Mouse (Mus musculus) hindbrain, embryonic 14.5 days (tissue): Measurements from ENCODE around the gene Slc37a3. TPM values are rescaled to one million over a fixed set of nuclear protein-coding genes. Genes with fewer than 3 reads are reported as not detected.
"Not testable (repeated sequence)": the region's sequence is repeated elsewhere in the genome, so short reads cannot be mapped to it uniquely, and the experiment has no call there.

Experiments
- ATAC-seq: fragments of 200-750 bp; cut with Nextera tagmentation; 2 replicates; pipeline ENCODE4 v1.8.0; 2017; ENCODE audit warnings: moderate number of reproducible peaks, mild to moderate bottlenecking, moderate TSS enrichment, moderate library complexity; ENCODE audit not compliant: low FRiP score
- DNase-seq: peaks from one replicate; pipeline ENCODE4 v3.0.0-alpha.2; 2015; ENCODE audit warnings: low spot score
- H3K27ac ChIP-seq: fragments of 300-500 bp; sonication (generic); 2 replicates; pipeline ENCODE4 v1.5.1; 2014; ENCODE audit warnings: mild to moderate bottlenecking, moderate library complexity
- H3K27me3 ChIP-seq: fragments of 300-500 bp; sonication (generic); 2 replicates; pipeline ENCODE4 v1.6.1; 2014; ENCODE audit warnings: mild to moderate bottlenecking, low read length, mixed read lengths; ENCODE audit not compliant: control insufficient read depth, insufficient read depth
- H3K36me3 ChIP-seq: fragments of 300-500 bp; sonication (generic); replicated peaks from 2 replicates; pipeline ENCODE4 v1.6.1; 2014; ENCODE audit not compliant: control insufficient read depth, insufficient read depth
- H3K4me1 ChIP-seq: fragments of 300-500 bp; sonication (generic); replicated peaks from 2 replicates; pipeline ENCODE4 v1.6.1; 2014; ENCODE audit warnings: antibody characterized with exemption, low read length, mixed read lengths; ENCODE audit not compliant: control insufficient read depth, insufficient read depth
- H3K4me2 ChIP-seq: fragments of 300-500 bp; sonication (generic); replicated peaks from 2 replicates; pipeline ENCODE4 v1.6.1; 2014; ENCODE audit warnings: mild to moderate bottlenecking, moderate library complexity
- H3K4me3 ChIP-seq: fragments of 300-500 bp; sonication (generic); replicated peaks from 2 replicates; pipeline ENCODE4 v1.5.1; 2014; ENCODE audit warnings: mild to moderate bottlenecking, low read length
- H3K9ac ChIP-seq: fragments of 300-500 bp; sonication (generic); 2 replicates; pipeline ENCODE4 v1.6.1; 2014
- H3K9me3 ChIP-seq: fragments of 300-500 bp; sonication (generic); 2 replicates; pipeline ENCODE4 v1.6.1; 2016; ENCODE audit warnings: low read length; ENCODE audit not compliant: control insufficient read depth
- WGBS: fragments of 180-500 bp; shearing (Covaris S2); extraction: QIAGEN DNeasy Blood & Tissue Kit; methylation state at CpG from one replicate; pipeline ENCODE4 v1.1.7; 2014; 5-methylcytosine and 5-hydroxymethylcytosine counted together
- polyA plus RNA-seq: library from polyadenylated mRNA; unstranded; fragments of >200 nt; fragmentation: Nextera tagmentation; extraction: Ambion mirVana; gene quantifications from 2 replicates; pipeline ENCODE4 v1.2.1, GENCODE M21; 2014

Slc37a3 gene
- polyA plus RNA-seq, 1 experiment from 2014 or later, result 62.4 TPM

DNA sequence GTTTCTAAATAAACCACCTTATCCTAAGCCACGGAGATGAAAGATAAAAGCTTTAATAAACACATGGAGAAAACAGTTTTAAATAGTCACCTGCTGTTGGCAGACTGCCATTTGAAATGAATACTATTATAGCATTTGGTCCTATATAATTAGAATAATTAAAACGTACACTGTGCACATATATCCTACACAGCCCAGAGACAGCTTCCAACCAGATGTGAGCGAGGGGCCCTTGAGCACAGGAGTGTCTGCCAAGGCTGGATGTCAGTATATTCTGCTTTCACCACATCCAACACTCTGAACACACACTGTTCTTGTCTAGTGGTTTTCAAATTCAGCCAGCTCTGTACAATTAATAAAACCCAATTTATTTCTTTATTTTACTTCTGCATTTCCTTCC, 7.8 kb downstream of the Slc37a3 start:
- no peaks in the 10 kb centered on the region for H3K9me3 ChIP-seq
- 0 out of 2 replicates have a peak, but pooled peaks cover 4% of the 10 kb centered on the region for H3K4me1 ChIP-seq
- DNase-seq, result no peak
- no peaks in the 10 kb centered on the region for H3K27me3 ChIP-seq
- no peak overlapping the region for H3K4me2 ChIP-seq
- no peak overlapping the region for H3K27ac ChIP-seq
- WGBS, result 81% methylated on average over 3 of the region's 3 CpGs
- H3K36me3 ChIP-seq, result peaks cover 19% of the 10 kb centered on the region
- no peak overlapping the region for H3K9ac ChIP-seq
- ATAC-seq, result no peak
- H3K4me3 ChIP-seq, result no peak overlapping the region

DNA sequence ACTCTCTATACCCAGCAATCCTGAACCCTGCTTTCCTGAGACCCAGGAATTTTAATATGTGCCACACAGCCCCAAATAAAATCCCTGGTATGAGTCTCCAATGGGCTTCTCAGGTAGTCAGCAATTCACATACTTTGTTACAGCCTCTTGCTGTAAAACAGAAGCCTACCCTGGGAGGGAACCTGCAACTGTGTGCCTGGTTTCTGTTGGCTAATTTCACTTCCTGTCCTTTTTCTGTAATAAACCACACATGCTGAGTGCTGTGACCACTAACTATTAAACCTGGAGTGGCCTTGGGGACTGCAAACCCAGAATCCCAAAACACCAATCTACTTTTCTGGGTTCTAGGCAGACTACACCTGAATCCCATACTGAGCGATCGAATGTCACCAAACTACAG, 14.8 kb downstream of the Slc37a3 start:
- WGBS, result 94% methylated on average over 2 of the region's 2 CpGs
- no peaks in the 10 kb centered on the region for H3K9me3 ChIP-seq
- H3K27ac ChIP-seq, result no peak overlapping the region
- no peak overlapping the region for H3K4me3 ChIP-seq
- no peak for ATAC-seq
- H3K4me2 ChIP-seq, result no peak overlapping the region
- no peaks in the 10 kb centered on the region for H3K27me3 ChIP-seq
- no peaks in the 10 kb centered on the region for H3K4me1 ChIP-seq
- no peak overlapping the region for H3K9ac ChIP-seq
- DNase-seq, result no peak
- H3K36me3 ChIP-seq, result peaks cover 70% of the 10 kb centered on the region

DNA sequence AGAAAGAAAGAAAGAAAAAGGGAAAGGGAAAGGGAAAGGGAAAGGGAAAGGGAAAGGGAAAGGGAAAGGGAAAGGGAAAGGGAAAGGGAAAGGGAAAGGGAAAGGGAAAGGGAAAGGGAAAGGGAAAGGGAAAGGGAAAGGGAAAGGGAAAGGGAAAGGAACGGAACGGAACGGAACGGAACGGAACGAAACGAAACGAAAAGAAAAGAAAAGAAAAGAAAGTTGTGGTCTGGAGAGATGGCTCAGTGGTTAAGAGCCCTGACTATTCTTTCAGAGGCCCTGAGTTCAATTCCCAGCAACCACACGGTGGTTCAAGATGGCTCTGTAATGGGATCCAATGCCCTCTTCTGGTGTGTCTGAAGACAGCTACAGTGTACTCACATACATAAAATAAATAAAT, 18.3 kb downstream of the Slc37a3 start:
- DNase-seq, result not testable (repeated sequence)

DNA sequence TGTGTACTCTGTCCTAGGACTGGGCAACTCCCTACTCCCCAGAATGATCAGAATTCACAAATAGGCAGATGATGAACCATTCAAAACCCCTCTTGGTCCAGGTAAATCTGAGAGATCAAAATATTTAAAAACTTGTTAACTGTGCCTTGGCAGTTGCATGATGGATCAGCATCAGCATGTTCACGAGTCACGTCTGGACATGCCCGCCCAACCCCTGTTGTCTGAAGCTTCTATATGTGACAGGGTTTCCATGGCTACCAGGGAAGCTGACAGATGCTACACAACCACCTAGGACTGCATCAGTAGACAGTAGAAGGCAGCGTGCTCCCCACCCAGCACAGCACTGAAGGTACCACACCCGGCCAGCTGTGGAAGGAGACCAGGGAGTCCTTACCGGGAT, 28.5 kb downstream of the Slc37a3 start:
- peaks cover 71% of the 10 kb centered on the region for H3K36me3 ChIP-seq
- WGBS, result 44% methylated on average over 6 of the region's 6 CpGs
- no peak overlapping the region for H3K4me3 ChIP-seq
- DNase-seq (no peak), ATAC-seq (no peak)
- H3K4me1 ChIP-seq, result peaks cover 16% of the 10 kb centered on the region
- H3K27ac ChIP-seq, result peak overlapping the region; percentile 56; the same call in 1 of the 2 replicates
- H3K4me2 ChIP-seq, result no peak overlapping the region
- no peaks in the 10 kb centered on the region for H3K27me3 ChIP-seq
- H3K9me3 ChIP-seq, result no peaks in the 10 kb centered on the region
- H3K9ac ChIP-seq, result no peak overlapping the region

More for the DNA sequence above, 18.3 kb downstream of the Slc37a3 start:
- not testable (repeated sequence) for H3K4me1 ChIP-seq, H3K4me2 ChIP-seq, ATAC-seq, H3K9ac ChIP-seq, H3K9me3 ChIP-seq, H3K27me3 ChIP-seq, H3K4me3 ChIP-seq, H3K27ac ChIP-seq
- H3K36me3 ChIP-seq, result peaks cover 81% of the 10 kb centered on the region
- 98% methylated on average over 9 of the region's 9 CpGs for whole genome bisulfite sequencing

DNA sequence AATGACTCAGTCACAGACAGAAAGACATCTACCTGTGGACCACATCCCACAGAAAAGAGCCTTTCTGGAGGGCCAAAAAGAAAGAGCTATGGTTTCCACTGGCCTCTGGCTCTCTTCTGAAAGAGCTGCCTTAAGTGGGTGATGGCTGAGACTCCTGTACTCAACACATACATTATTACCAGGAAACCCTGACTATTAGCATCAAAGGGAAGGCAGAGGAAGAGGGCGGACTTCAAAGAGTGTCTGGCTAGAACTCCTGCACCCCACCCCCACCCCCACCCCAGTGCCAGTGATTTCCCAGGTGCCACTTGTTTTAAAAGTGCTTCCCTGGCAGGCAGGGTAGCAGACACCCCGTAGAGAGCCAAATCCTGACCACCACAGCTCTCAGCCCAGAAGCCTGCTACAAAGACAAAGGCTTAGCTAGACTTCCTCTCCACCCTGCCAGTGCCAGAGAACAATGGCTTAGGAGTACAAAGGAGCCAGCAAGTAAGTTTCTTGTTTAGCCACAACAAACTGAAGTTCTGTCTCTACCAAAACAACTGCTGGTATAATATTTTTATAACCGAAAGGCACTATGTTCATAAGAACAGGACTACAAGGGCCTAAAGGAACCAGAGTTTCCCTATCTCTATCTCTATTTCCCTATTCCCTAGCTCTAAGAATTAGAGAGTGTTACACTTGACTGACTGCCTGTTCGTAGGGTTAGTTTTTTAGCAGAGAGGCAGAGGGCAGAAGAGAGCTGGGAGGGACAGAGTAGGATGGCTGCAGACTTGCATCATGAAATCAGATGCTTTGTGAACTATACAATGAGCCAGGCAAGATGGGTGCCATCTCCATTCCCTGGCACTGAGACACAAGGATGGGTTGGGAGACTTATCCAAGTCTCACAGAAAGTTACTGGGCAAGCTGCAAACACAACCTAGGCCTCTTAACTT, 29.3 kb downstream of the Slc37a3 start:
- Histone ChIP-seq H3K4me3 (no peak overlapping the region), H3K9ac (no peak overlapping the region), H3K27ac (peak overlapping the region; percentile 64), H3K27me3 (no peaks in the 10 kb centered on the region), H3K36me3 (peaks cover 71% of the 10 kb centered on the region), H3K9me3 (no peaks in the 10 kb centered on the region), H3K4me2 (no peak overlapping the region), H3K4me1 (peaks cover 16% of the 10 kb centered on the region)
- ATAC-seq (no peak), DNase-seq (no peak)
- WGBS, result 14% methylated on average over 4 of the region's 4 CpGs

DNA sequence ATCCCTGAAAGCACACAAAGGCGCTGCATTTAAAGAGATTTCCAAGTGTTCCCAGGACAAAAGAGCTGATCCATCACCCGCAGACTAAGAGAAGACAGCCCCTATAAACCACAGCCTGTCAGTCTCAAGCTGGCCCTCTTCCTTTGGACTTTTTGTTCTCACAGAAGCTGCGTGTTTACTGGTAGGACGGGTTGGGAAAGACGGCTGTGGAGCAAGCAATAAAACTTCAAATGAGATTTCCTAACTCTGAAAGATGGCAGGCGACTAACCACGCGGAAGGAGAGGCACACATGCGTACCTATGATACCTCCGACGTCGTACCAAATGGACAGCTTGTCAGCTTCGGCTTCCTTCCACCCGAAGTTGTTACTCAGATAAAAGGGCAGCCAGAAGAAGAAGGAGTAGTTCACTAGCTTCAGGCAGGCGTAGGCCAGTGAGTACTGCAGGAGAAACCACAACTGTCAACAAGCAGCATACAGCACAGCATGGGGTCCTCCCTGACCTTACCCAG, 30.4 kb downstream of the Slc37a3 start:
- 14% methylated on average over 15 of the region's 15 CpGs for WGBS
- Histone ChIP-seq H3K27me3 (no peaks in the 10 kb centered on the region), H3K27ac (0 out of 2 replicates have a peak overlapping the region, but pooled peaks have one; percentile 64), H3K9me3 (no peaks in the 10 kb centered on the region), H3K4me1 (peaks cover 16% of the 10 kb centered on the region), H3K4me3 (no peak overlapping the region), H3K36me3 (peaks cover 72% of the 10 kb centered on the region), H3K4me2 (no peak overlapping the region), H3K9ac (no peak overlapping the region; the same call in 1 of the 2 replicates)
- DNase-seq (no peak), ATAC-seq (no peak)

DNA sequence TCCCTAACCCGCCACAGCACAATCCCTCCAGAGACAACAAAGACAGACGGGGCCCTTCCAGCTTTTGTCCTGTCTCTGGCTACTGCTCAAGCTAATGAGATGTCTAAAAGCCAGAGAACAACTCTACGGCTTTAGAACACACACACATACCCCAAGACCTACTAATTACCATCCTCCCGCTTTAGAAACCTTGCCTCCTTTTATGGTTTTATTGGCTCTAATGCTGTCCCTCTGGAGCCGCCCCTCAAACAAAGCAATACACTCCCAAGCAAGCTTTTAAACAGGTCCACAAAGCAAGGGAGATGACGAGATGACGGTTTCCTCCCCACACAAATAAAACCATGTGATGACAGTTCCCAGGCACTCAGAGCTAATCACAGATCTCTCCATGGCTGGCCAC, 32.0 kb downstream of the Slc37a3 start:
- no peaks in the 10 kb centered on the region for H3K9me3 ChIP-seq
- peaks cover 67% of the 10 kb centered on the region for H3K36me3 ChIP-seq
- peak overlapping the region; percentile 20; the same call in 1 of the 2 replicates for H3K27ac ChIP-seq
- DNase-seq (no peak), ATAC-seq (no peak)
- peaks cover 16% of the 10 kb centered on the region for H3K4me1 ChIP-seq
- H3K27me3 ChIP-seq, result no peaks in the 10 kb centered on the region
- no peak overlapping the region for H3K4me2 ChIP-seq
- no peak overlapping the region for H3K9ac ChIP-seq
- 21% methylated on average over 7 of the region's 7 CpGs for WGBS
- no peak overlapping the region for H3K4me3 ChIP-seq

DNA sequence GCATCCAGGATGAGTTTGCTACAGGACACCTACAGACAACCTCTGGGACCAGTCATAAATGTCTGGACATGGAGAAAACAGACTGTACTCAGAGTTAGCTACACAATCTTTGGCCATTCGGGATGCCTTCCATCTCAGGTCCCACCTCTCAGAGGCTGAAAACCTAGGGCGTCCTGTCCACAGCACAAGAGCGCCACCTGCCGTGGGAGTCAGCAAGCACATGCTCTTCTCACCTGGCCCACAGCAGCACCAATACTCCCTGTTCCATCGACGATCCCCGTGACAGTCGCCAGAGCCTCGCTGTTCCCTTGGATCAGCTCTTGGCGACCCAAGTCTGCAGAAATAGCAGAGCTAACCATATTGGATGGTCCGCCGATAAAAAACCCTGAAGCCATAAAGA, 33.5 kb downstream of the Slc37a3 start:
- DNase-seq, result peak; percentile 85
- Histone ChIP-seq H3K4me3 (no peak overlapping the region), H3K9me3 (no peaks in the 10 kb centered on the region), H3K36me3 (peaks cover 56% of the 10 kb centered on the region), H3K27me3 (no peaks in the 10 kb centered on the region), H3K4me1 (peaks cover 16% of the 10 kb centered on the region), H3K9ac (no peak overlapping the region), H3K4me2 (no peak overlapping the region), H3K27ac (no peak overlapping the region)
- 24% methylated on average over 12 of the region's 12 CpGs for WGBS
- ATAC-seq, result peak; percentile 83

DNA sequence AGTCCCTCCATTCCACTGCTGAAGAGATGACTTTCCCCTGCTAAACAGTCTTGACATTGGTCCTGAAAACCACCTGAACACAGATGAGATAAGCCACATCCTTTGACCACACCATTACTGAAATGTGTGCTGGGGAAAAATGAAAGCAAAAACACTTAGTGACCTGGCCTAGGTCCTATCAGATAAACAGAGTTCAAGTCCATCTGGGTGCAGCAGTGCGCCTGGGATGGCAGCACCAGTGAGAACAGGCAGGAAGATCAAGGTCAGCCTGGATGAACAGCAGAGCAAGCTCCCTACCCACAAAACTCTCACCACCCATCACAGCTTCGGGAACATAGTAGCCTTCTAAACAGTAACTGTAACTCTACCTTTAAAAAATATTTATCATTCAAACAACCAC, 35.7 kb downstream of the Slc37a3 start:
- no peaks in the 10 kb centered on the region for H3K9me3 ChIP-seq
- H3K27me3 ChIP-seq, result no peaks in the 10 kb centered on the region
- H3K36me3 ChIP-seq, result peaks cover 73% of the 10 kb centered on the region
- H3K4me2 ChIP-seq, result no peak overlapping the region
- H3K4me3 ChIP-seq, result no peak overlapping the region
- H3K27ac ChIP-seq, result no peak overlapping the region
- no peak overlapping the region for H3K9ac ChIP-seq
- no peak for DNase-seq
- whole genome bisulfite sequencing, result 94% methylated on average over 2 of the region's 2 CpGs
- ATAC-seq, result no peak
- H3K4me1 ChIP-seq, result peaks cover 11% of the 10 kb centered on the region
